Mouse (Mus musculus): ENCODE data around the gene Cpt1a.

DNA sequence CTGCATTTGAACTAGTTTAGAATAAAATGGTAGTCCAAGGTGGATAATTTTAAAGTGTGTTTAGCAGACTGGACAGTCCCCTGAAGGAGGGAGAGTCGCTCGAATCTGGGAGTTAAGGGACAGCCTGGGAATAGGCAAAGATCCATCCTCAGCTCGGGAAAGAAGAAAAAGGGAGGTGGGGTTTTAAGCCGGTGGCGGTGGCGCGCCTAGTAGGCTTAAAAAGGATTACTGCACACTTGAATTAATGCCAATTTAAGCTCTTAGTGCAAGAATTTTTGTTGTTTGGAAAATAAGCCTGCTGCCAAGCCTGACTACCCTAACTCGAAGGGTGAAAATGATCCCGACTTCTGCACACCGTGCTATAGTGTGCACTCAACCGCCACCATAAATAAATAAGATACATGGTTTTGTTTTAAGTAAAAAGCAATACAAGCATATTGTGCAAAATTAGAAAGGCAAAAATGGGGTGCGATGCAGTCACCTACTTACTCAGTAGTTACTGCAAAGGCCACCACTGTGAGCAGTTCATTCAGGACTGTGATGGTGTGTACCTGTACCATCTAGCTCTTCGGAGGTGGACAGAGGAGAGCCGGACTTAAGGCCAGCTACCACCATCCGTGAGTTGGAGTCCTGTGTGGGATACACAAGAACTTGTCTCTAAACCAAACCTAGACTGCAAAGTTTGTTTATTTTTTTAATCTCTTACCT is 3.8 kb downstream of the Cpt1a start:
- TF ChIP-seq CTCF (IDR thresholded peaks at IDR 0.05; ENCODE audit: borderline replicate concordance, extremely low read depth, insufficient read depth, insufficient read length) (no peak), POLR2A (IDR thresholded peaks at IDR 0.05; ENCODE audit: borderline replicate concordance, extremely low read depth, insufficient read depth, insufficient read length, poor library complexity, severe bottlenecking) (no peak)

Data from brain, embryonic 14.5 days (tissue).